Mouse (Mus musculus) midbrain, postnatal 0 days (tissue): ENCODE measurements around the gene Tmem262. TPM values are rescaled to one million over a fixed set of nuclear protein-coding genes. Genes with fewer than 3 reads are reported as not detected.
A peak's percentile ranks its signal among the peaks of the same experiment; 100 is the strongest.

Experiments used
- ATAC-seq: fragments of 200-750 bp; cut with Nextera tagmentation; 2 replicates; pipeline ENCODE4 v1.8.0; 2017; ENCODE audit warnings: moderate number of reproducible peaks, mild to moderate bottlenecking, moderate TSS enrichment, moderate library complexity; ENCODE audit not compliant: low FRiP score
- DNase-seq: peaks from one replicate; pipeline ENCODE4 v3.0.0-alpha.2; 2015; ENCODE audit warnings: low spot score
- H3K27ac ChIP-seq: fragments of 300-500 bp; sonication (generic); 2 replicates; pipeline ENCODE4 v1.5.1; 2014; ENCODE audit warnings: low read depth, mild to moderate bottlenecking, low read length, mixed read lengths
- H3K27me3 ChIP-seq: fragments of 300-500 bp; sonication (generic); 2 replicates; pipeline ENCODE4 v1.6.1; 2014; ENCODE audit warnings: low read length, control low read depth, mixed read lengths; ENCODE audit not compliant: insufficient read depth
- H3K36me3 ChIP-seq: fragments of 300-500 bp; sonication (generic); 2 replicates; pipeline ENCODE4 v1.6.1; 2014; ENCODE audit warnings: low read length, control low read depth, mixed read lengths; ENCODE audit not compliant: insufficient read depth
- H3K4me1 ChIP-seq: fragments of 300-500 bp; sonication (generic); 2 replicates; pipeline ENCODE4 v1.6.1; 2014; ENCODE audit warnings: mild to moderate bottlenecking, control low read depth, antibody characterized with exemption, low read length, mixed read lengths; ENCODE audit not compliant: insufficient read depth
- H3K4me2 ChIP-seq: fragments of 300-500 bp; sonication (generic); 2 replicates; pipeline ENCODE4 v1.6.1; 2014; ENCODE audit warnings: low read depth, mild to moderate bottlenecking, low read length, mixed read lengths; ENCODE audit not compliant: poor library complexity, severe bottlenecking
- H3K4me3 ChIP-seq: fragments of 300-500 bp; sonication (generic); 2 replicates; pipeline ENCODE4 v1.5.1; 2014; ENCODE audit warnings: low read depth, mild to moderate bottlenecking, low read length, moderate library complexity
- H3K9ac ChIP-seq: fragments of 300-500 bp; sonication (generic); replicated peaks from 2 replicates; pipeline ENCODE4 v1.6.1; 2014; ENCODE audit warnings: mild to moderate bottlenecking, low read length, moderate library complexity, mixed read lengths; ENCODE audit not compliant: poor library complexity, severe bottlenecking
- H3K9me3 ChIP-seq: fragments of 300-500 bp; sonication (generic); 2 replicates; pipeline ENCODE4 v1.6.1; 2016; ENCODE audit warnings: low read length, control low read depth
- CTCF ChIP-seq: IDR thresholded peaks from 2 replicates; pipeline ENCODE4 v1.5.1; 2016; ENCODE audit warnings: antibody characterized with exemption, mild to moderate bottlenecking
- WGBS: fragments of 180-500 bp; shearing (Covaris S2); extraction: QIAGEN DNeasy Blood & Tissue Kit; methylation state at CpG from one replicate; pipeline ENCODE4 v1.1.7; 2014; 5-methylcytosine and 5-hydroxymethylcytosine counted together
- polyA plus RNA-seq: library from polyadenylated mRNA; unstranded; fragments of >200 nt; fragmentation: Nextera tagmentation; extraction: Ambion mirVana; gene quantifications from 2 replicates; pipeline ENCODE4 v1.2.1, GENCODE M21; 2015
- total RNA-seq: library from RNA; depleted of rRNA; stranded (reverse); fragments of >200 nt; gene quantifications from 2 replicates; pipeline ENCODE4 v1.2.3, GENCODE M21; 2014

Tmem262 gene
- total and polyA plus RNA-seq, 2 experiments from 2014 or later, result not detected

DNA sequence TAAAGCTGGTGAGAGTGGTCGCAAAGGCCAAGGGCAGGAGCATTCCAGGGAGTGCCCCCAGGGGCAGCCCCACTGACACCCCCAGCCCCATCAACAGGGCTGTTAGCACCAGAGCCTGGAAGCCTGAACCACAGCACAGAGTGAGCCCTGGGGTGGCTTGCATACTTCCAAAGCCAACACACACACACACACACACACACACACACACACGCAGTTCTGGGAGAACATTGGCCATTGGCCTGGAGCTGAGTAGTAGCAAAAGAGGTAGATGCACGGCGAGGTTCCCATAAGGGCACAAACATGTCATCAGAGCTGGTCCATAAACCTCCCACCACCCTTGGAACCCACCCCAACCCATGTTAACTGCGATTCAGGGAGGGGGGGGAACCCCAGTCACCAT lies 13.3 kb upstream of the Tmem262 start:
- peaks cover 14% of the 10 kb centered on the region for H3K4me1 ChIP-seq
- H3K4me3 ChIP-seq, result peak overlapping the region; percentile 48
- H3K27me3 ChIP-seq, result no peaks in the 10 kb centered on the region
- TF ChIP-seq CTCF, result no peak
- H3K4me2 ChIP-seq, result peak overlapping the region; percentile 77
- H3K9ac ChIP-seq, result peak overlapping the region; percentile 65
- ATAC-seq (0 out of 2 replicates have a peak, but pooled peaks have one; percentile 2), DNase-seq (no peak)
- H3K9me3 ChIP-seq, result no peaks in the 10 kb centered on the region
- WGBS, result 37% methylated on average over 5 of the region's 5 CpGs
- peaks cover 27% of the 10 kb centered on the region for H3K36me3 ChIP-seq
- peak overlapping the region; percentile 85 for H3K27ac ChIP-seq

DNA sequence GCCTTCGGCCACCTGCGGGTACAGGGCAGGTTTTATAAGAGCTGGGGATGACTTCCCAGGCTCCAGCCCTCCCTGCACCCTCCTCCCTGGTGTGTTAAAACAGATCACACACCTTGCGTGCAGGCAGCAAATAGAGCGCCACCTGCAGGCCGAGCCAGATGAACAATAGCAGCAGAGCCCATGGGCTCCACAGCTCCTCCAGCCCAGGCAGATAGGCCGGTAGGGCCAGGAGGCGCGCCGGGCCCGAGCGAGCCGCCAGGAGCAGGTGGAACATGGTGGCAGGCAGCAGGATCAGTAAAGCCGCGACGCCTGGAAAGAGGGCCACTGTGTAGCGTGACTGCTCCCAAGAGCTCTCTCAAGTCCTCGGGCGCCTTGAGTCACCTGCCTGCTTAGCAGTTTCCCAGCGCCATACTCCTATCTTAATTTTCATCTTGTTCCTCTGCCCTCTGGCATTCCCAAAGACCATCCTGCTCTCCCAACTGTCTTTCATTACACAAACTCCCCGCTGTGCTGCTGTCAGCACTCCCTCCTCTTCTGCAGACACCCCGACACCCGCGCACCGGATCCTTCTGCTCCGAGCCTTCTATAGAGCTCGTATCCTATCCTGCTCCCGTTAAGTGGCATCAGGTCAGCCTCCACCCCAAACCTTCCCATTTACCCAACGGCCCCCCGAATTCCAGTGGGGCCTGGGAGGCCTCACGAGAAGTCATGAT lies 12.7 kb upstream of the Tmem262 start:
- Histone ChIP-seq H3K9me3 (no peaks in the 10 kb centered on the region), H3K27me3 (no peaks in the 10 kb centered on the region), H3K36me3 (peaks cover 27% of the 10 kb centered on the region), H3K4me2 (peak overlapping the region; percentile 77), H3K4me1 (peaks cover 11% of the 10 kb centered on the region), H3K4me3 (peak overlapping the region; percentile 48), H3K9ac (peak overlapping the region; percentile 65), H3K27ac (peak overlapping the region; percentile 85)
- DNase-seq, result peak; percentile 89
- under 1% methylated on average over 30 of the region's 30 CpGs for WGBS
- peak; percentile 93 for TF ChIP-seq CTCF
- peak; percentile 68 for ATAC-seq

DNA sequence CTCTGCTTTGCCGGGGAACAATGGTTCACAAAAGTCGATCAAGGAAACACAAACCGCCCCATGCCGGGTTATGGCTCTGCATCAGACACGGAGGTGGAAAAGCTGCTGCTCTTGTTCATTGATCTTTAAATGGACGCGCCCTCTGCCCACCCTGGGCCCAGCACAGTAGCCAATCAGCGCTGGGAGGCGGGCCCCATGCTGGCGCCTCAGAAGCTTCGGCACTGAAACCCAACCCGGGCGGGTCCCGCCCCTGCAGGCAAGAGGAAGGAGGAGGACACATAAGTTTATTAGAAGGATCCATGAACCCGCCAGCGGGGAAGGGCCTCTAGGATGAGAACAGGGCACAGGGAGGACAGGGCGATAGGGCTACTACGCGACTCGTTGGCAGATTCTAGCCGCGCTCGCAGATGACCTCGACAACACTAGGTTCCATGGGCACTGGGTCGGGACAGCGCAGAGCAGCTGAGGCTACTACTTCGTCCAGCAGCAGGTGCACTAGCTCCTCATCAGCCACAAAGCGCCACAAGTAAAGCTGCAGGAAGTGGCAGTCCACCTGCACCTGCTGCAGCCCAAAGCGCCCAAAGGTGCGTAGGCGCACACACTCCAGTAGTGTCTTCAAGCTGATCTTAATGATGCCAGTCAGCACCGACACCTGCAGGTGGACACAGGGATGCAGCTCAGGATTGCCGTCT lies 12.0 kb upstream of the Tmem262 start, which contains the start of gene Tm7sf2:
Gene Tm7sf2, minus strand, starts transcription at position 650 of the 692 bp plus-strand sequence.
- Histone ChIP-seq H3K27me3 (no peaks in the 10 kb centered on the region), H3K36me3 (peaks cover 27% of the 10 kb centered on the region), H3K4me1 (peaks cover 6% of the 10 kb centered on the region), H3K4me3 (peak within 1 kb of the TSS; percentile 48), H3K9ac (peak within 1 kb of the TSS; percentile 65), H3K27ac (peak within 1 kb of the TSS; percentile 85), H3K9me3 (no peaks in the 10 kb centered on the region), H3K4me2 (peak within 1 kb of the TSS; percentile 77)
- ATAC-seq (peak; percentile 89), DNase-seq (peak; percentile 95)
- TF ChIP-seq CTCF, result peak; percentile 15; the same call in 1 of the 2 replicates
- 7% methylated on average over 33 of the region's 33 CpGs for WGBS

GRCm38 (mm10) chr19:6068951-6069350 lies 10.9 kb upstream of the Tmem262 start:
- H3K4me2 ChIP-seq, result no peak overlapping the region
- H3K27me3 ChIP-seq, result no peaks in the 10 kb centered on the region
- H3K27ac ChIP-seq, result 0 out of 2 replicates have a peak overlapping the region, but pooled peaks have one; percentile 3
- peaks cover 31% of the 10 kb centered on the region for H3K36me3 ChIP-seq
- ATAC-seq (no peak), DNase-seq (no peak)
- WGBS, result 76% methylated on average over 4 of the region's 4 CpGs
- H3K9me3 ChIP-seq, result no peaks in the 10 kb centered on the region
- peaks cover 6% of the 10 kb centered on the region for H3K4me1 ChIP-seq
- no peak for TF ChIP-seq CTCF
- H3K9ac ChIP-seq, result no peak overlapping the region
- no peak overlapping the region for H3K4me3 ChIP-seq

GRCm38 (mm10) chr19:6069851-6070250 lies 10.0 kb upstream of the Tmem262 start:
- ATAC-seq (no peak), DNase-seq (no peak)
- Histone ChIP-seq H3K4me3 (no peak overlapping the region), H3K36me3 (peaks cover 32% of the 10 kb centered on the region), H3K27me3 (no peaks in the 10 kb centered on the region), H3K4me2 (no peak overlapping the region), H3K9me3 (no peaks in the 10 kb centered on the region), H3K9ac (no peak overlapping the region), H3K4me1 (peaks cover 6% of the 10 kb centered on the region), H3K27ac (no peak overlapping the region)
- TF ChIP-seq CTCF, result no peak
- WGBS, result 91% methylated on average over 10 of the region's 10 CpGs
